Mouse (Mus musculus): ENCODE results near the gene Ap2b1.
"Not testable (repeated sequence)": the region's sequence is repeated elsewhere in the genome, so short reads cannot be mapped to it uniquely, and the experiment has no call there.

Ap2b1 gene

GRCm38 (mm10) chr11:83297816-83298215 lies 1.0 kb upstream of the Ap2b1 start:
- no peak for ATAC-seq (ENCODE audit: insufficient number of reproducible peaks, low FRiP score, low TSS enrichment)

- ATAC-seq (ENCODE audit: insufficient number of reproducible peaks, low FRiP score, low TSS enrichment): no peak
These were observed 900 bp downstream of the Ap2b1 start for GRCm38 (mm10) chr11:83299724-83300123.

- no peak for ATAC-seq (ENCODE audit: insufficient number of reproducible peaks, low FRiP score, low TSS enrichment)
These were observed 2.6 kb downstream of the Ap2b1 start for GRCm38 (mm10) chr11:83301431-83301831.

- no peak for ATAC-seq (ENCODE audit: insufficient number of reproducible peaks, low FRiP score, low TSS enrichment)
These were observed 3.3 kb downstream of the Ap2b1 start for GRCm38 (mm10) chr11:83302124-83302523.

GRCm38 (mm10) chr11:83302526-83303251 lies 3.9 kb downstream of the Ap2b1 start, which contains the start of gene Pex12:
Pex12 (minus strand) TSS chr11:83302586.
- ATAC-seq (ENCODE audit: insufficient number of reproducible peaks, low FRiP score, low TSS enrichment): peak; percentile 78

GRCm38 (mm10) chr11:83303751-83304150 lies 4.9 kb downstream of the Ap2b1 start:
- no peak for ATAC-seq (ENCODE audit: insufficient number of reproducible peaks, low FRiP score, low TSS enrichment)

GRCm38 (mm10) chr11:83304485-83304884 lies 5.7 kb downstream of the Ap2b1 start:
- no peak for ATAC-seq (ENCODE audit: insufficient number of reproducible peaks, low FRiP score, low TSS enrichment)

- no peak for ATAC-seq (ENCODE audit: insufficient number of reproducible peaks, low FRiP score, low TSS enrichment)
These were observed 8.0 kb downstream of the Ap2b1 start for GRCm38 (mm10) chr11:83306700-83307253.

GRCm38 (mm10) chr11:83312471-83312870 lies 13.6 kb downstream of the Ap2b1 start:
- no peak for ATAC-seq (ENCODE audit: insufficient number of reproducible peaks, low FRiP score, low TSS enrichment)

GRCm38 (mm10) chr11:83319048-83319447 lies 20.2 kb downstream of the Ap2b1 start:
- no peak for ATAC-seq (ENCODE audit: insufficient number of reproducible peaks, low FRiP score, low TSS enrichment)

- not testable (repeated sequence) for ATAC-seq (ENCODE audit: insufficient number of reproducible peaks, low FRiP score, low TSS enrichment)
These were observed 27.9 kb downstream of the Ap2b1 start for GRCm38 (mm10) chr11:83326692-83327091.

- no peak for ATAC-seq (ENCODE audit: insufficient number of reproducible peaks, low FRiP score, low TSS enrichment)
These were observed 28.6 kb downstream of the Ap2b1 start for GRCm38 (mm10) chr11:83327427-83327826.

- no peak for ATAC-seq (ENCODE audit: insufficient number of reproducible peaks, low FRiP score, low TSS enrichment)
These were observed 37.0 kb downstream of the Ap2b1 start for GRCm38 (mm10) chr11:83335826-83336225.

- ATAC-seq (ENCODE audit: insufficient number of reproducible peaks, low FRiP score, low TSS enrichment): no peak
These were observed 40.9 kb downstream of the Ap2b1 start for GRCm38 (mm10) chr11:83339705-83340104.

GRCm38 (mm10) chr11:83341716-83342245 lies 43.0 kb downstream of the Ap2b1 start:
- no peak for ATAC-seq (ENCODE audit: insufficient number of reproducible peaks, low FRiP score, low TSS enrichment)

GRCm38 (mm10) chr11:83355428-83355827 lies 56.6 kb downstream of the Ap2b1 start:
- ATAC-seq (ENCODE audit: insufficient number of reproducible peaks, low FRiP score, low TSS enrichment): no peak

- ATAC-seq (ENCODE audit: insufficient number of reproducible peaks, low FRiP score, low TSS enrichment): no peak
These were observed 58.6 kb downstream of the Ap2b1 start for GRCm38 (mm10) chr11:83357421-83357820.

GRCm38 (mm10) chr11:83364656-83365055 lies 65.8 kb downstream of the Ap2b1 start:
- ATAC-seq (ENCODE audit: insufficient number of reproducible peaks, low FRiP score, low TSS enrichment): no peak

- peak; percentile 36; the same call in 1 of the 2 replicates for ATAC-seq (ENCODE audit: insufficient number of reproducible peaks, low FRiP score, low TSS enrichment)
These were observed 72.4 kb downstream of the Ap2b1 start for GRCm38 (mm10) chr11:83371267-83371666.

GRCm38 (mm10) chr11:83379745-83380341 lies 81.0 kb downstream of the Ap2b1 start:
- no peak for ATAC-seq (ENCODE audit: insufficient number of reproducible peaks, low FRiP score, low TSS enrichment)

- ATAC-seq (ENCODE audit: insufficient number of reproducible peaks, low FRiP score, low TSS enrichment): no peak
These were observed 84.2 kb downstream of the Ap2b1 start for GRCm38 (mm10) chr11:83382876-83383531.

Data from cerebellum, adult (tissue).